Mouse (Mus musculus): ENCODE results near the gene Sumo3.
A peak's percentile ranks its signal among the peaks of the same experiment; 100 is the strongest.

GRCm38 (mm10) chr10:77590812-77591211 is 15.1 kb upstream of the Sumo3 start:
- TF ChIP-seq CTCF (IDR thresholded peaks at IDR 0.05; ENCODE audit: extremely low read depth, insufficient read depth, insufficient read length, insufficient replicate concordance) (peak; percentile 81; the same call in 1 of the 2 replicates), POLR2A (IDR thresholded peaks at IDR 0.05; ENCODE audit: low read depth, low read length) (no peak)

Measured in spleen, adult 2 months (tissue).